Comparison of ENCODE assay signal across 14 mouse cellular contexts in genomic region chr4:149133395-149133794, GRCm38 (mm10). TPM values are rescaled to one million over a fixed set of nuclear protein-coding genes. Genes with fewer than 3 reads are reported as not detected.
"Had no signal": no experiment of that assay in that cellular context is flagged by ENCODE, and none has a peak within 500 bp of the region (broad histone marks: within the 10 kb centered on the region; RNA-seq: fewer than 3 reads in every experiment).

No protein-coding gene starts in this region.

- DNase-seq: kidney, adult 2 months; kidney, postnatal 14 days; left cerebral cortex, postnatal 4 days; lung, embryonic 14.5 days; lung, postnatal 10 days; lung, postnatal 4 days; thymus, postnatal 4 days had no signal

- H3K9me3 ChIP-seq: kidney, embryonic 15.5 days; limb, embryonic 13.5 days; midbrain, embryonic 12.5 days had no signal

- H3K9ac ChIP-seq: kidney, embryonic 15.5 days; limb, embryonic 13.5 days; liver, embryonic 14.5 days; lung, embryonic 14.5 days; midbrain, embryonic 12.5 days had no signal

- H3K27ac ChIP-seq: kidney, embryonic 15.5 days; limb, embryonic 13.5 days; liver, embryonic 14.5 days; midbrain, embryonic 12.5 days; stomach, postnatal 0 days had no signal

- H3K27me3 ChIP-seq: kidney, embryonic 15.5 days; limb, embryonic 13.5 days; midbrain, embryonic 12.5 days had no signal

- H3K4me2 ChIP-seq: kidney, embryonic 15.5 days; limb, embryonic 13.5 days; lung, embryonic 14.5 days; midbrain, embryonic 12.5 days had no signal

- H3K4me3 ChIP-seq: kidney, embryonic 15.5 days; limb, embryonic 13.5 days; midbrain, embryonic 12.5 days; myocyte had no signal

RNA-seq across cellular contexts. Expression of gene Cort, which starts 6.8 kb away (rescaled TPM):
- polyA plus RNA-seq: kidney, adult 2 months; liver, embryonic 14.5 days; lung, embryonic 14.5 days; myocyte; neural tube, embryonic 11.5 days; stomach, postnatal 0 days had no signal
